Mouse (Mus musculus): ENCODE measurements around the gene P2ry12. TPM values are rescaled to one million over a fixed set of nuclear protein-coding genes. Genes with fewer than 3 reads are reported as not detected.

Gene P2ry12
- polyA plus RNA-seq, 1 experiment from 2014 or later: 1.7 TPM

DNA sequence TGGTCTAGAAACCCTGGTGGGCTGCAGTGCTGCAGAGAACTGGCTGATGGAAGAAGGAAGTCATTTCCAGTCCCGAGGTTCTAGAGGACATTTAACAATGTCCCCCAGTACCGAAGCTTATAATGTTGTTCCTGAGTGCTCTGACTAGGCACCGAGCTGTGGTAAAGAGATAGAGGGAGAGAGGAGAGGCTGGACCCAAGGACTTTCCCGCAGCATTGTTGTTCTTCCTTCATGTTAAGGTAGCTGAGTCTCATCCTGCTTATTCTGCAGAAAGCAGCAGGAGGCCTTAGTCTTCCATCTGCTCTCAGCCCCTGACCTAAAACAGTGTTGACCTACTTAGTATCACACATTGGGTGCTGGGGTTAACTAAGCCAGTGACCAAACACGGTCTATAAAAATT is 85.8 kb downstream of the P2ry12 start:
- no peak for ATAC-seq (ENCODE audit: low read depth)
- no peak overlapping the region for H3K4me2 ChIP-seq
- no peaks in the 10 kb centered on the region for H3K4me1 ChIP-seq (replicated peaks)
- no peak overlapping the region for H3K27ac ChIP-seq
- no peak for DNase-seq
- H3K4me3 ChIP-seq (replicated peaks): no peak overlapping the region
- WGBS (ENCODE audit: insufficient replicate concordance): 53% methylated on average over 5 of the region's 5 CpGs
- H3K36me3 ChIP-seq: no peaks in the 10 kb centered on the region
- H3K9ac ChIP-seq: no peak overlapping the region
- no peaks in the 10 kb centered on the region for H3K27me3 ChIP-seq
- H3K9me3 ChIP-seq (replicated peaks): no peaks in the 10 kb centered on the region

DNA sequence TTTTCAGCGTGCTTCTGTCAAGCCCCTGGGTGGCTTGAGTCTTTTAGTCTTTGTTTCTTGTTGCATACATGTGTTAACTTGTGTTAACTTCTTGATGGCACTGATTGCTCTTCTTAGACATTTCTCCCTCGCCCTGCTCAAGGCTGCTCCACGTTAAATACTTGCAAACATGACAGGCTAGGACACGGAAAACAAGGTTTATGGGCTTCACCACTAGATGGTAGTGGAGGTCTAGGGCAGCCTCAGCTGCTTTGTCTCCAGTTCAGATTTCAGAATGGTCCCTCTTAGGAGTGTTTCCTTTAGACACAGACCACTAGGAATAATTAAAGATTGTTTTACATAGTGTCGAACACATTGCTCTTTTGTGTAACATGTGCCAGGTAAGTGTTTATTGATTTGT is 87.4 kb downstream of the P2ry12 start:
- WGBS (ENCODE audit: insufficient replicate concordance): 29% methylated on average over 5 of the region's 5 CpGs
- ATAC-seq (ENCODE audit: low read depth): no peak
- DNase-seq: no peak

GRCm38 (mm10) chr3:59174426-59175154 is 88.1 kb downstream of the P2ry12 start:
- Histone ChIP-seq H3K4me2 (no peak overlapping the region), H3K9ac (no peak overlapping the region), H3K27me3 (no peaks in the 10 kb centered on the region), H3K36me3 (no peaks in the 10 kb centered on the region), H3K9me3 (replicated peaks) (no peaks in the 10 kb centered on the region), H3K27ac (no peak overlapping the region), H3K4me3 (replicated peaks) (no peak overlapping the region), H3K4me1 (replicated peaks) (0 out of 2 replicates have a peak, but pooled peaks cover 5% of the 10 kb centered on the region)
- DNase-seq (no peak), ATAC-seq (ENCODE audit: low read depth) (no peak)
- WGBS (ENCODE audit: insufficient replicate concordance): 36% methylated on average over 6 of the region's 6 CpGs

More for the DNA sequence above, 87.4 kb downstream of the P2ry12 start:
- H3K27me3 ChIP-seq: no peaks in the 10 kb centered on the region
- 0 out of 2 replicates have a peak, but pooled peaks cover under 1% of the 10 kb centered on the region for H3K4me1 ChIP-seq (replicated peaks)
- H3K4me3 ChIP-seq (replicated peaks): no peak overlapping the region
- no peak overlapping the region for H3K27ac ChIP-seq
- H3K4me2 ChIP-seq: no peak overlapping the region
- H3K9me3 ChIP-seq (replicated peaks): no peaks in the 10 kb centered on the region
- no peak overlapping the region for H3K9ac ChIP-seq
- no peaks in the 10 kb centered on the region for H3K36me3 ChIP-seq

GRCm38 (mm10) chr3:59169921-59170627 is 92.6 kb downstream of the P2ry12 start:
- DNase-seq: no peak
- ATAC-seq (ENCODE audit: low read depth): no peak
- WGBS (ENCODE audit: insufficient replicate concordance): 33% methylated on average over 2 of the region's 2 CpGs
- H3K36me3 ChIP-seq: no peaks in the 10 kb centered on the region
- H3K9me3 ChIP-seq (replicated peaks): no peaks in the 10 kb centered on the region
- H3K4me3 ChIP-seq (replicated peaks): no peak overlapping the region
- 0 out of 2 replicates have a peak, but pooled peaks cover 5% of the 10 kb centered on the region for H3K4me1 ChIP-seq (replicated peaks)
- no peaks in the 10 kb centered on the region for H3K27me3 ChIP-seq
- H3K4me2 ChIP-seq: no peak overlapping the region
- H3K27ac ChIP-seq: no peak overlapping the region
- H3K9ac ChIP-seq: no peak overlapping the region

DNA sequence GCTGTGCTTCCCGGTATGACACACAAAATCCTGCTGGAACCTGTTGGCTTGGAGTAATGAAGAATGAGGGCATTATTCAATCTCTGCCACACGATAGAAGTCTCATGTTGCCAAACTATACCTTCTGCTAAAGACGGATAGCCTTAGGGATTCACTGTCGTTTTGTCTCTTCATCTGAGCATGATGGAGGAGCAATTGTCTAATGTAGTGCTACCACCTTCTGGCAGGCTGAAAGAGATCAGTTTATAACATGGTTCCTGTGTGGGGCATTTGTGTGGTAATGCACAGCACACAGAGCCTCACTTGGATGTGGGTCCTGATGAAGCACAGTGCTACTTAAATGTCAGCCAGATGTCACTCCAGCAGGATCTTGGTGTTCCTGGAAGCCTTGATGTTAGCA is 93.5 kb downstream of the P2ry12 start:
- 0 out of 2 replicates have a peak, but pooled peaks cover 5% of the 10 kb centered on the region for H3K4me1 ChIP-seq (replicated peaks)
- 64% methylated on average over 4 of the region's 4 CpGs for WGBS (ENCODE audit: insufficient replicate concordance)
- no peak overlapping the region for H3K27ac ChIP-seq
- no peaks in the 10 kb centered on the region for H3K9me3 ChIP-seq (replicated peaks)
- H3K4me2 ChIP-seq: no peak overlapping the region
- H3K27me3 ChIP-seq: no peaks in the 10 kb centered on the region
- H3K36me3 ChIP-seq: no peaks in the 10 kb centered on the region
- DNase-seq: no peak
- H3K4me3 ChIP-seq (replicated peaks): no peak overlapping the region
- H3K9ac ChIP-seq: no peak overlapping the region
- ATAC-seq (ENCODE audit: low read depth): no peak

GRCm38 (mm10) chr3:59168476-59168875 is 94.2 kb downstream of the P2ry12 start:
- ATAC-seq (ENCODE audit: low read depth) (no peak), DNase-seq (no peak)
- Histone ChIP-seq H3K4me1 (replicated peaks) (0 out of 2 replicates have a peak, but pooled peaks cover 5% of the 10 kb centered on the region), H3K4me2 (no peak overlapping the region), H3K9me3 (replicated peaks) (no peaks in the 10 kb centered on the region), H3K27me3 (no peaks in the 10 kb centered on the region), H3K9ac (no peak overlapping the region), H3K36me3 (no peaks in the 10 kb centered on the region), H3K27ac (no peak overlapping the region), H3K4me3 (replicated peaks) (no peak overlapping the region)
- 55% methylated on average over 6 of the region's 6 CpGs for WGBS (ENCODE audit: insufficient replicate concordance)

GRCm38 (mm10) chr3:59167417-59168054 is 95.1 kb downstream of the P2ry12 start:
- DNase-seq: no peak
- ATAC-seq (ENCODE audit: low read depth): no peak

More at GRCm38 (mm10) chr3:59167417-59168054, 95.1 kb downstream of the P2ry12 start:
- Histone ChIP-seq H3K9me3 (replicated peaks) (no peaks in the 10 kb centered on the region), H3K4me3 (replicated peaks) (no peak overlapping the region), H3K36me3 (no peaks in the 10 kb centered on the region), H3K27ac (no peak overlapping the region), H3K4me2 (no peak overlapping the region), H3K4me1 (replicated peaks) (0 out of 2 replicates have a peak, but pooled peaks cover 5% of the 10 kb centered on the region), H3K27me3 (no peaks in the 10 kb centered on the region), H3K9ac (no peak overlapping the region)
- 78% methylated on average over 2 of the region's 2 CpGs for WGBS (ENCODE audit: insufficient replicate concordance)

Other genes with a start within 250 kb of the P2ry12 start
- 1.3 and 1.5 TPM in 2 replicates for gene Gpr171, start 161.1 kb downstream of the P2ry12 start, polyA plus RNA-seq (2015; fragmentation: Nextera tagmentation; extraction: Ambion mirVana)
- gene P2ry14, start 109.3 kb downstream of the P2ry12 start, polyA plus RNA-seq (2015; fragmentation: Nextera tagmentation; extraction: Ambion mirVana): 2.8 and 5.0 TPM in 2 replicates
- gene Gpr87, start 67.8 kb downstream of the P2ry12 start, polyA plus RNA-seq (2015; fragmentation: Nextera tagmentation; extraction: Ambion mirVana): not detected in 2 replicates
- gene P2ry13, start 52.0 kb downstream of the P2ry12 start, polyA plus RNA-seq (2015; fragmentation: Nextera tagmentation; extraction: Ambion mirVana): 2.2 and 2.7 TPM in 2 replicates
- 0.38 and 0.41 TPM in 2 replicates for gene Igsf10, start 81.5 kb upstream of the P2ry12 start, polyA plus RNA-seq (2015; fragmentation: Nextera tagmentation; extraction: Ambion mirVana)

All from liver, embryonic 13.5 days (tissue).